Mouse (Mus musculus) lung, postnatal 14 days (tissue): ENCODE measurements at regions not wholly inside any gene's neighbourhood (a gene's known extent, or its start where the extent isn't known, plus 50 kb on each side); places are given as distances from the start of the nearest gene placed in this dataset.
A peak's percentile ranks its signal among the peaks of the same experiment; 100 is the strongest.

Experiments
- DNase-seq: peaks from one replicate; pipeline ENCODE4 v3.0.0; 2021

DNA sequence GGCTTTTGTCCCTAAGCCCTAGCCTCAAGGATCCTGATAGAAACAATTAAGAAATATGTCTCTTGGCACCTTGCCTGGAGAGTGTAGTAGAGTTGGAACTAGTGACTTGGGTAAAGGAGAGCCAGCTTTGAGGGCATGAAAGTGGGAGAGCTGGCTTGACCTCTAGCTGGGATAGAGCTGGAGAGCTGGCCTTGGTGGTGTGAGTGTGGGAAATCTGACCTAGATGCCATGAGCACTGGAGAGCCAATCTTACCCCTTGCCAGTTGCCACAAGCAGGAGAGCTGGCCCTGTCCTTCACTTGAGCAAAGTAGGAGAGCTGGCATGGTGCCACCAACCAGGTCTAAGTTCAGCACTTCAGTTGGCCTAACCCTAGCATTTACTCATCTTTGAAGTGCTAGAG lies 995.7 kb downstream of the Gsdmc2 start:
- DNase-seq = peak; percentile 0

DNA sequence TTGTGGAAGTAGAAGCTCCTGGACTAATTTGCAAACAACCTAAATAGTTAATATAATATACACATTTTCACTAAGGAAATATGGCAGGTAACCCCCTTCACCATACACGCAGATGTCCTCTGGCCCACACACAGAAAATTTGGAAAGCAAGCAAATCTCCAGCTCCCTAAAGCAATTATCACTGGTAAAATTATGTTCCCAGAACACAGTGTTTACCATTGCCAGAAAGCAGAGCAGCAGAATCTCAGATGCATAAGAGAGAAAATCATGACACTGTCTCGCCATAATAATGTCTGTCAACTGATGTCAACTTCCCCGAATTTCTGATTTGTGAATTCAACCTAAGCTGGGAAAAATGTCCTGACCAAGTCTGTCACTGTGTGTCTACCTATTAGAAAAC lies 999.1 kb downstream of the Gsdmc2 start:
- DNase-seq = no peak

DNA sequence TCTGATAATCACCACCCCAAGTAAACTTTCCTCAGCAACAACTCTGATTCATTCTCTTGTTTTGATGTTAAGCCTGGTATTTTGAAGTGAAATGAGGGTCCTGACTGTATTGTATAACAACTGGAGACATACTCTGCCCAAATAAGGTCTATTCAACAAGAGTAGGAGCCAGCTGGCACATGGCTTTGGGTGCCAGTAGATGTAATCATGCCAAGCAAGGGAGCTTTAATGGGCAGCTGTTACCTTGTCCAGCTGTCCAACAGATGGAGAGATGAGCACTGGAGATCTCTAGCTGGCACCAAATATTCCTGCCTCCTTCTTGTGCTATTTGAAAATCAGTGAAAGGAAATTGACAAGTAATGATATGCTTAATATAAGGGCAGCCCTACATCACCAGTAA lies 1019.4 kb downstream of the Gsdmc2 start:
- no peak for DNase-seq

- DNase-seq = no peak
Measured at GRCm38 (mm10) chr15:62823861-62824518, 1021.0 kb downstream of the Gsdmc2 start.

- DNase-seq = no peak
Measured at GRCm38 (mm10) chr15:62822305-62822704, 1022.7 kb downstream of the Gsdmc2 start.

DNA sequence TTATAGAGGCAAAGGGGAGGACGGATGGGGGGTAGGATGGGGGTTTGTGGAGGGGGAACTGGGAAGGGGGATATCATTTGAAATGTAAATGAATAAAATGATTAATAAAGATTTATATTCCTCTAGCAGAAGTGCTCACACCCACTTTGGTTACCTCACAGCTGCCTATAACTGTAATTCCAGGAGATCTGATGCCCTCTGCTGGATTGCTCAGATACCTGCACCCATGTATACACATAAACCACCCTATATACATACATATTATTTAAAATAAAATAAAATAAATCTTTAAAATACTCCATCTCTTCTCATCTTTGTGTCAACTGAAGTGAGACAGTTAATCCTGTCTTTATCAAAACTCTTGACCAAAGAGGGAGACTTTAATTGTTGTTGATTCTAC lies 1031.9 kb downstream of the Gsdmc2 start:
- DNase-seq = no peak

- DNase-seq = no peak
Measured at GRCm38 (mm10) chr15:62812026-62812425, 1033.0 kb downstream of the Gsdmc2 start.

DNA sequence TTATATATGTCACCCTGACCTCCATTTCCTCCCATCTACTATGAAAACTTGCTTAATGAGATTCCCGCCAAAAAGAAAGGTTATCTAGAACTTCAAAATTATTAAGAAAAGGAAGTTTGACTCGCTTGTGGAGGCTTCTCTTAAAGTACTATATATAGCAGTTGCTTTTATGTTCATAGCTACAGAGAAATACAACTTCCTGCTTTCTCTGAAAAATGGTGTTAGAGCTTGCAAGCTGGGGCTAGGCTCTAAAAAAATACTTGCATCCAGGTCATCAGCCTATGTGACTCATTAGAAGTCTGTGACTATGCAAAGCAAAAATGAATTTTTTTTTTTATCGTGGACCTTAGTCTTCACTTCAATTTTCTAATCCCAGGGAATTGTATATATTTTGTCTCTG lies 1035.7 kb downstream of the Gsdmc2 start:
- DNase-seq = no peak

GRCm38 (mm10) chr15:62808087-62808808 lies 1036.7 kb downstream of the Gsdmc2 start:
- no peak for DNase-seq

DNA sequence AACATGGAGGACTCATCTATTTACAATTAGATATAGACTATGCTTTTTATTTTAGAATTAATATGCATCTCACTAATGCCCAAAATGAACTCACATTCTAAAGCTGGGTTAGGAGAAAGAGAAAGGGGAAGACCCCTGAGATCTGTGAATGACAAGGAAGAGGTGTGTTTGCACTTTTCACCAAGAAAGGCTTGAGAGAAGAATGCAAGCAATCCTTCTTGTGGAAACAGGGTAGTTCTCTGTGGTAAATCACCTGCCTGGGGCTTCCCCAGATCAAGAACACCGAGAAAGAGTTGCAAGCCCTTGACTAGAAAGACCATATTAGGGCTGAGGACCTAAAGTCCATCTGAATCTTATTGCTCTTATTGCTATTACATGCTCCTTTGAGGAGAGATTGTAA lies 1037.6 kb downstream of the Gsdmc2 start:
- no peak for DNase-seq

DNA sequence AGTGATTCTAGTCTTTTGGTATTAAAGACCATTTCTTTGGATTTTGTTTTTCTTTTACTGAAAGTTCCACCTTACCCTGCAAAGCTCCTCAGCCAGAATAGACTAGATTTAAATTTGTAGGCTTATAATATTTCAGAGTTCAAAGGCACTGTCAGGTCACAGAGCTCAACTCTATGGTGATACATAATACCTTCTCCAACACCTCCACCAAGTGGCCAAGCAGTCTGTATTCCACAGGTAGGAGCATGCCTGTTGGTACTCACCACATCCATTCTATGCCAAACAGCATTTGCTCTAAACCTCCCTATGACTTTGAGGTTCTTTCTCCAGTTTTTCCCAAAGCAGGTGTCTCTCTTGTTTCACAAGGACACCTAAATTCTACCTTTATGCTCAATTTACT lies 1042.2 kb downstream of the Gsdmc2 start:
- DNase-seq = no peak

- DNase-seq = no peak
Measured at GRCm38 (mm10) chr15:62798731-62799130, 1046.2 kb downstream of the Gsdmc2 start.

DNA sequence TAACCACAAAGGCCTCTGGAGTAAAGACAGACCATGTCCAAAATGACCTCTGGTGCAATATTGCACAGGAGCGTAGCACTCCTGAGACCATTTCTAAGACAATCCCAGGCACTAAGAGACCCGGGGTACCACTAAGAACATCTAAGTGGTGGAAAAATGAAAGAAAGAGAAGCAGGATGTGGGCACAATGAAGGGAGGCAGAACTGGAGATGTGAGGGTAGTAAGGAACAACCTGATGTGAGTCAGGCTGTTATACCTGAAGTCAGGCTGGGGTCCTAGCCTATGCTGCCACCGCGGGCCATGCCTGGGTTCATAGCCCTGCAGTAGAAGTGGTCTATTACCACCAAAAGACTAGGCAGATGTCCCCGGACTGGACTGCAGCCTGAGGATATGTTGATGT lies 1051.4 kb downstream of the Gsdmc2 start:
- DNase-seq = no peak

- DNase-seq = no peak
Measured at GRCm38 (mm10) chr15:62792084-62792483, 1052.9 kb downstream of the Gsdmc2 start.

GRCm38 (mm10) chr15:62787753-62788152 lies 1057.2 kb downstream of the Gsdmc2 start:
- no peak for DNase-seq

DNA sequence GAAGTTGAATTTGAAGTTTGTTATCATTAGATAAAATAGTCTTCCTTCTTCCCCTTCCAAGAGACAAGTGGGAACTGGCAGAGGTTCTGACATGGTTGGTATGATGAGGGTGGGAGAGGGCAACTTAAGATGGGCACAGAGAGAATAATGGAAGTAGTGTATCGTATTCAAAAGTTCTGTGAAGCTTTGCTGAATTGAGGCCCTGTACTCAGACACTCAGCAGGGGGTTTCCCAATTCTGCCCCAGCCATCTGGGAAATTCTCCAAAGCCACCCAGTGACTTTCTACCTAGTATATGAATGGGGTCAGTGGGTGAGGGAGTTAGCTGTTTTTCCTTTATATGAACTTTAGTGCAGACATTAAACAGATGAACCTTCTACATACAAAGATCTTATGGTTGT lies 1058.7 kb downstream of the Gsdmc2 start:
- no peak for DNase-seq

DNA sequence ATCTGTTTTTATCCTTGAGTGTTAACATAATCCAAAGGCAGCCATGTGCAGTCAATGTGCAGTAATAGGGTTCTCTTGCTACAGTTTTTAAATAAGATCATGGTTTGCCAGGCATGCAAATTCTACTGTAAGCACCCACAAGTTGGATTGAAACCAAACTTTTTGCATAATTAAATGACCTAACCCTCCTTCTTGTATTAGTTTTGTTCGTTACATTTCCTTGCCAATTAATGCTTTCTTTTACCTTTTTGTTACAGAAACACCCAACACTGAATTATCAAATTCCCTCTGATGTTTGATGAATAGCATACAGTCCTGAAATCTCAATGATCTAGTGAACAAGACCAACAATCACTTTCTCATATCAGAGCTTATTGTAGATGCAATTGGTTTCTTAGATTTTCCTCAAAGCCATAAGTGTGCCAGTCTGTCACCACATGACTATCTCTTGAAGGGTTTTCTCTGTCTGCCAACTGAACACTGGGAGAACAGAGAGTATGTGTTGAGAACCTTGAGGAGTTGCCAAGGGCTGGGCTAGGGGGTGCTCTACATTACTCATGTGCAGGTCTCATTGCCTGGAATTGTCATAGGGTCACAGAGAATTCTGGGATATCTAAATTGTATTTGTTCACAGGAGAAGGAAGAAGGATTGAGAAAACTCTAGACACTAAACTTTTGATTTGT lies 1060.4 kb downstream of the Gsdmc2 start:
- no peak for DNase-seq

GRCm38 (mm10) chr15:62778899-62779298 lies 1066.1 kb downstream of the Gsdmc2 start:
- no peak for DNase-seq

- no peak for DNase-seq
Measured at GRCm38 (mm10) chr15:62752686-62753085, 1092.3 kb downstream of the Gsdmc2 start.

GRCm38 (mm10) chr15:62743879-62744278 lies 1101.1 kb downstream of the Gsdmc2 start:
- DNase-seq = no peak

DNA sequence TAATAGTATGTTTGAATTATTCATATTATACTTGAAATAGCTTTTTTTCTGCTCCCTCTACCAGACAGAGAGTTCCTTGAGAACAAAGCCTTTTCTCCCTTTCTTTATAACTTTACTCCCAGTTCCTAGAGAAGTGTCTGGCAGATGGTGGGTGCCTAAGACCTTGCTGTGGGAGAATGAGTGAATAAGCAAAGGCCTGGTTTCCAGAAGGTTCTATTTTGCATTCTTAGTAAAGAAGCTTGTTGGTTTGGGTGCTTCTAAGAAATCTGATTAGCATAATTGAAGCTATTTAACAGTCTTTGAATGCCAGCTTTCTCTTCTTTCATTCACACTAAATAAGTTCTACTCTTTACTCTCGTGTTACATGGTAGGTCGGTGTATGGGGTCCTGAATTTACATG lies 1104.2 kb downstream of the Gsdmc2 start:
- DNase-seq = no peak

GRCm38 (mm10) chr15:62735334-62735733 lies 1109.6 kb downstream of the Gsdmc2 start:
- no peak for DNase-seq

DNA sequence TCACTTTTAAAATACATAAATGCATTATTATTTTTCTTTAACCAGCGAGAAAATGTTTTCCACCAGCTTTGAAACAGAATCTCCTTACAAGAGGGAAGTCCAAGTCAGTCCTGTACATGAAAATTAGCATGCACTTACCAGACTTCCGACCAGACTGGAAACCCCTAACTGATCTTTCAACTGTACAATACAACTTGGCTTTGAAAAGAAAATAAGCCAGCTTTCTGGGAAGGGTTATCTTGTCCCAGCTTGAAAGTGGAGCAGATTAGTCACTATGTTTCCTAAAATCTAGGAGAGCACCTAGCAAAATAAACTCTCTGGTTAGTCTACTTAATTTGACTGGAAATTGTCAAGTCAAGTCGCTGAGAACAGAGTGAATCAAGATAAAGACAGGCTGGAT lies 1110.1 kb downstream of the Gsdmc2 start:
- no peak for DNase-seq

- DNase-seq = no peak
Measured at GRCm38 (mm10) chr15:62730524-62730923, 1114.5 kb downstream of the Gsdmc2 start.
